Mouse (Mus musculus): ENCODE data around the gene Ackr1. TPM values are rescaled to one million over a fixed set of nuclear protein-coding genes. Genes with fewer than 3 reads are reported as not detected.

Ackr1 gene
- total RNA-seq, 2 experiments from 2014 or later: 0.52 to 0.61 TPM

GRCm38 (mm10) chr1:173350372-173350957 lies 16.9 kb upstream of the Ackr1 start, which contains the start of gene Aim2:
TSS of gene Aim2 (plus strand) at chr1:173350879.
- intact Hi-C loops (cut with DNase I): no loop called here
- DNase-seq (ENCODE audit: low spot score): no peak

- no peak for DNase-seq (ENCODE audit: low spot score)
Observed at GRCm38 (mm10) chr1:173349946-173350345, 16.4 kb upstream of the Ackr1 start.

DNA sequence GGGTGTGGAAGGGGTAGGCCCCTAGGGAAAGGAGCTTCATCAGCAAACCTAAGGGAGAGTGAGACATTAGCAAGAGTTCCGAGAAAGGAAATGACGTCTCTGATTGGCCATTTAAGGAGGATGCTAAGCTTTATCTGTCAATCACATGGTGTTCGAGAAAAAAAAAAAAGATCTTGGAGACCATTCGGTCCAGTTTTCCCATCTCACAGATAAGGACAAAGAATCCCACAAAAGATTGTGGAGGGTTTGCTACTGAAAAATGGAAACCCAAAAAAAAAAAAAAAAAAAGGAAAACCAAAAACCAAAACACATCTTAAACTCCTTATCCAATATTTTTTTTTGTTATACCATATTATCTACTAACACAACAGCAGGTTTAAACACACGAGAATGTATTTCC lies 15.6 kb upstream of the Ackr1 start:
- intact Hi-C loops (cut with DNase I): no loop called here
- DNase-seq (ENCODE audit: low spot score): no peak

More at GRCm38 (mm10) chr1:173349946-173350345, 16.4 kb upstream of the Ackr1 start:
- intact Hi-C loops (cut with DNase I): no loop called here

DNA sequence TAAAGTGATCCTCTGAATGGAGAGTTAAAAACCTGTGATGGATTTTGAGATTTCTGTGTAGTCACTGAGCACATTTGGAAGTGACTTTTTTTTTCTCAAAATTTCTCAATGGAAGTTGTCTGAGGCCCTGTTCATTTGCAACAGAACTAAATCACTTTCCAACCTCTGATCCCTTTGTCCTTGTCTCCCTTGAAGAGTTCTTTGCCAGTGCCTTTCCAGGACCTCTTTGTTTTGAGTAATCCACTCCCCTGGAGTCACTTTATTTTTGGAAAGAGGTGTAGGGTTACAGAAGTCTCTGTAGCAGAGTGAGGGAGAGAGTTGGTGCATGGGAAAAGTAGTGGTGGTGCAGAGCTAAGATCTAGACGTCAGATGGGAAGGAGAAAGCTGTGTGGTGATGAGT lies 15.0 kb upstream of the Ackr1 start:
- DNase-seq (ENCODE audit: low spot score): no peak
- intact Hi-C loops (cut with DNase I): no loop called here

GRCm38 (mm10) chr1:173345112-173345511 lies 11.6 kb upstream of the Ackr1 start:
- intact Hi-C loops (cut with DNase I): no loop called here
- no peak for DNase-seq (ENCODE audit: low spot score)

DNA sequence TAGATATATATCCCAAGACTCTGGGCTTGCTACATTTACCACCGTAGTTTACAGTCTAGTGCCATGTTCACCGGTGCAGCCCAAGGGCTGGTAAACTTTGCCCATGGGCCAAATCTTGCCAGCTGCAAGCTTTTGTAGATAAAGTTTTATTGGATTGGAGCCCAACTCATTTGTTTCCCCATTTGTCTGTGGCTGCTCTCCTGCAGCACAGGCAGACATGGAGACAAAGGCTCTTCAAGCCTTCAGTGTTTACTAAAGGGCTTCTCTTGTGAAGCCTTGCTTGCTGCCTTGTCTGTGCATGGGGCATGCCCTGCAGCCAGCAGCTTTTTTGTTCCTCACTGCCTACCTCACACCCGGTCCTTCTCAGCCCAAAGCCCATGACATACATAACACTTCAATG lies 10.4 kb upstream of the Ackr1 start:
- intact Hi-C loops (cut with DNase I): no loop called here
- DNase-seq (ENCODE audit: low spot score): no peak

DNA sequence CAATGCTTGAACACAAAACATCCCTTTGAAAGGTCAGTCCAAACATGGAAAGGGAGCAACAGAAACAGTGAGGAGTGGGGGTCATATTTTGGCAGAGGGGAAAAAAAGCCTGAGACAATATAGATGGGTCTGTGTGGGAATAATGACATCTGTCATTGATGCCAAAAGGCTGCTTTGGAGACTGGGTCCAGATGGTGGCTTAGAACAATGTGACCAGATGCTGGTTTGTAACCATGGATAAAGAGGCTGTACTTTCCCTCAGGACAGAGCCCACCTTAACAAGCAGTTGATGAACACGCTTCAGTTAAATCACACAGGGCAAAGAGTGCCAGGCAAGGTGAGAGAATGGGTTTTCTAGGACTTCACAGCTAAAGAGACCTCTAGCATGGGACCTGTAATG lies 8.9 kb upstream of the Ackr1 start:
- no peak for DNase-seq (ENCODE audit: low spot score)
- intact Hi-C loops (cut with DNase I): no loop called here

GRCm38 (mm10) chr1:173339543-173339942 lies 6.0 kb upstream of the Ackr1 start:
- intact Hi-C loops (cut with DNase I): loop anchor here (2.0 to 5.0 kb wide), 2 partner anchors 38 to 59 kb away; no protein-coding TSS in a partner anchor
- no peak for DNase-seq (ENCODE audit: low spot score)

GRCm38 (mm10) chr1:173337008-173337407 lies 3.5 kb upstream of the Ackr1 start:
- DNase-seq (ENCODE audit: low spot score): no peak
- intact Hi-C loops (cut with DNase I): loop anchor here (5.0 kb wide), 1 partner anchor 40 kb away; no protein-coding TSS in a partner anchor

DNA sequence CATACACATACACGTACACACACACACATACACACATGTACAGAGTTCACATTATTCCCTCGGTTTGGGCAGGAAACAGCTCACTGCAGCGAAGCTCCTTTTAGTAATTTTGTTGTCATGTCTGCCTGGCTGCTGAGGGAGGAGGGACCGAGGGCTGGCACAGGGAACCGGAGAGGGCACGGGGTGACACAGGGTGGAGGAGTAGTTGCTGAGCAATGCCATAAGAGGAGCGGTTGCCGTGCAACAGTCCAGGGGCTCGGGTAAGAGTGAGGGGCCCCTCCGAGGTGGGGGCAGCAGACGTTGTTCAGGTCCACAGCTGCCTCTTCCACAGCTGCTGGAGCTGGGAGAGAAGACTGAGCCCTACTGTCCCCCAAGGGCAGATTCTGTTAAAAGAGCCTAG lies 2.4 kb upstream of the Ackr1 start:
- intact Hi-C loops (cut with DNase I): loop anchor here (5.0 kb wide), 1 partner anchor 41 kb away; no protein-coding TSS in a partner anchor
- no peak for DNase-seq (ENCODE audit: low spot score)

DNA sequence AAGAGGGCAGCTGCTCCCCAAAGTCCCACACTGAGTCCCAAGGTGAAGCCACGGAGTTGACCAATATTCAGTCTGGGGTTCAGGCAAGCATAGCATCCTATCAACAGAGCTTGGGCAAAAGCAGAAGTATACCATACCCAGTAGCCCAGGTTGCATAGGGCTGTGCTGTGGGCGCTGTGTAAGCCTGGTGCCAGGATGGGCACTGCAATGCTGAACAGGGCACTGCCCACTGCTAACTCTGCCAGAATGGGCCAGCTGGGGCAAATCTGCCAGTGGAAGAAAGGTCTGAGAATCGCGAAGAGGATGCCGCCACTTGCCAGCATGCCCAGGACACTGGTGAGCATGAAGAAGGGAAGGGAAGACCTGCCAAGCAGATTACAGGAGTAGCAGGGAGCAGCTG lies 1.1 kb downstream of the Ackr1 start:
- DNase-seq (ENCODE audit: low spot score): no peak
- intact Hi-C loops (cut with DNase I): no loop called here

DNA sequence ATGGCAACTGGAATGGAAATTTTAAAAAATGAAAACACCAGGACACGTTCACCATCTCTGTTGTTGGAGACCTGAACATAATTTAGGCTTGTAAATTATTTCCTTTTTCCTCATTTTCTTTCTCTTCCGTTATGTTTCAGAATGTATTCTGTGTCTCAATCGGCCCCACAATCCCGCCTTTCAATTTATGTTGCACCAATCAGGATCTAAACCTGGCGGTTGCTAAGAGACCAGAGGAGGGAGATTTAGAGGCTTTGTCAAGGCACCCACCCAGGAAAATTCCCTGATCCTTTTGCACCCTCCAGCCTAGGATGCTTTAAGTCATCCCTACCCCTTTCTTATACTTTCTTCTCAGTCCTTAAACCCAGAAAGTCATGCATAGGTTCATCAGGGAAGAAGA lies 3.8 kb downstream of the Ackr1 start:
- no peak for DNase-seq (ENCODE audit: low spot score)
- intact Hi-C loops (cut with DNase I): no loop called here

GRCm38 (mm10) chr1:173329185-173329584 lies 4.4 kb downstream of the Ackr1 start:
- intact Hi-C loops (cut with DNase I): no loop called here
- no peak for DNase-seq (ENCODE audit: low spot score)

DNA sequence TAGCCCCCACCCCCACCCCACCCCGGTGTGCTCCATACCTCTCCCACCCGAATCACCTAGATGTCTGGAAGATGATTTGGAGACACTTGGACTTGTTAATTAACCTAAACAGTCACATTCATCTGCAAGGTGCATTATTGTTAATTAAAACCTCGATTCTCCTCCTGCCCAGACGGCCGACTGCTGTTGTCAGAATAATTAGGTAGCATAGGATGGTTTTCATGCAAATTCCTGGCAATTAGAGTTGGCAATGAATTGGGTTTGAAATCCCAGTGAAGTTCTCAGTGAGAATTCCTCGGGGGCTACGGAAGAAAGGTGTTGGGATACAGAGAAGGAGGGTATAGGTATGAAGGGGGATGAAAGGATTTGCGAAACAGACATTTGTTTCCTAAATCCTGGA lies 5.1 kb downstream of the Ackr1 start:
- no peak for DNase-seq (ENCODE audit: low spot score)
- intact Hi-C loops (cut with DNase I): no loop called here

- intact Hi-C loops (cut with DNase I): no loop called here
- no peak for DNase-seq (ENCODE audit: low spot score)
Observed at GRCm38 (mm10) chr1:173326552-173326951, 7.0 kb downstream of the Ackr1 start.

- no peak for DNase-seq (ENCODE audit: low spot score)
- intact Hi-C loops (cut with DNase I): no loop called here
Observed at GRCm38 (mm10) chr1:173325395-173325794, 8.2 kb downstream of the Ackr1 start.

GRCm38 (mm10) chr1:173324961-173325360 lies 8.6 kb downstream of the Ackr1 start:
- intact Hi-C loops (cut with DNase I): loop anchor here (5.0 kb wide), 1 partner anchor 52 kb away; no protein-coding TSS in a partner anchor
- DNase-seq (ENCODE audit: low spot score): no peak

GRCm38 (mm10) chr1:173323839-173324585 lies 9.5 kb downstream of the Ackr1 start:
- DNase-seq (ENCODE audit: low spot score): no peak
- intact Hi-C loops (cut with DNase I): loop anchor here (2.0 to 5.0 kb wide), 2 partner anchors 53 to 75 kb away; no protein-coding TSS in a partner anchor

GRCm38 (mm10) chr1:173322249-173322627 lies 11.3 kb downstream of the Ackr1 start:
- no peak for DNase-seq (ENCODE audit: low spot score)
- intact Hi-C loops (cut with DNase I): loop anchor here (2.0 to 5.0 kb wide), 2 partner anchors 55 to 77 kb away; no protein-coding TSS in a partner anchor

DNA sequence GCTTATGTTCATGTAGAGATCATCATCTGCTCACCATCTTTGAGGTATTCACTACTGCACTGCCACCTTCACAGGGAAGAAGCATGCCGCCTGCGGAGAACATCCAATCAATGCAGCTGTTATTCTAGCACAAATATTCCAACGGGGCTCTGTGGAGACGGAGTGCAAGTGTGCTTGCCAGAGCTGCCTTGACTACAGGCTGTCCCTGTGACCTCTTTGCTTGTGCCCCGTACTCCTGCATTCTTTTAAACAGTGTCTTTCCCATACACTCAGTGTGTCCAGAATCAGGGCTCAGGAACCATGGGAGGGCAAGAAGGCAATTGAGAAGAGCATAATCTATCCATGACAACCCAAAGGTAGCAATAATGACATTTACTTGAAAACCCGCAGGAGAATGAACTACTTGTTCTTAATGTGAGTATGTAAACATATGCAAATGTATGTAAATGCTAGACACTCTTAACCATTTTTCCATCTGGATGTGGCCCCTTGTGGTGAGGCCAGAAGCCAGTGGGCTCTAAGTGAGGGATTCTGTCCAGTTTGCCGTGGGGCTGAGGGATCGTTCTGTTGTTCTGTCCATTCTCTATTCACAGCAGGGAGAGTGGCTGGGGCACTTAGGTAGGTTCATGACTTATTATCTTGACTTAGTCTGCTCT lies 11.8 kb downstream of the Ackr1 start:
- no peak for DNase-seq (ENCODE audit: low spot score)
- intact Hi-C loops (cut with DNase I): loop anchor here (2.0 to 5.0 kb wide), 2 partner anchors 56 to 77 kb away; no protein-coding TSS in a partner anchor

Measured in heart, postnatal 25 days (tissue).